Mouse (Mus musculus) ES-Bruce4 (cell line): ENCODE measurements around the gene Npm1.

Experiments
- EP300 ChIP-seq: IDR thresholded peaks from 2 replicates; pipeline ENCODE4 v1.6.1; 2011; ENCODE audit warnings: low read depth, low read length; ENCODE audit not compliant: insufficient read depth
- POLR2A ChIP-seq: IDR thresholded peaks from one replicate; pipeline ENCODE4 v1.8.1; 2011; ENCODE audit warnings: low read length; ENCODE audit not compliant: insufficient read depth

DNA sequence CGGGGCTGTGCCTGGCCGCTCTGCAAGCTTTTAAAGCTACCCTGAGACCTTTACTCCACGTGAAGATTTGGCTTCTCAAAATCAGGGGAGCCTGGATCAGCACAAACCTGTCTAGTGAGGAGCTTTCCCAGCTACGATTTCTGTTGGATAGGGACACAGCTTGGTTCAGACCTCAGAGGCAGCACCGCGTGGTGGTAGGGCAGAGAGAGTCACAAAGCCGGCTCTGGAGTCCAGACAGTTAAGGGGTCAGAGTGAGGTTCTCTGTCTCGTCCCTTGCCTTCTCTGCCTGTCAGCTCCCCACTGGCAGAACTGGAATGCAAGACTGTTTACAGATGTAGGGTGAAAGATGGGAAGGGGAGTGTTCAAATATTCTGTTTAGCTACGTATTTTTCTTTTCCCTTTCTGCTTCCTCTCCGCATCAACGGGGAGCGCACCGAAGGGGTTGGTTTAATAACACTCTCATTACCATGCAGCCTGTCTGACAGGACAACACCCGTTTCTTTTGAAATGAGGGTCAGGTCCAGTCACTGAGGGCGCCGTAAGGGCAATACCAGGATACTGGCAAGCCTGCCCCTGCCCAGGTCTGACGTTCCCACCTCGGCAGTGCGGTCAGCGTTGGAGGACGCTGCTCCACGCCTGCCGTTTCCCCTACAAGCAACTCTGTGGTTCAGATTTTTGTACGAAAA lies 33.6 kb upstream of the Npm1 start:
- TF ChIP-seq EP300 (no peak), POLR2A (no peak)
